Mouse (Mus musculus) spleen, adult 2 months (tissue): ENCODE data around the gene Rrm2.

Source experiments
- CTCF ChIP-seq: fragments of 200-500 bp; IDR thresholded peaks from 2 replicates; pipeline ENCODE4 v1.5.1; 2011; ENCODE audit warnings: mild to moderate bottlenecking, inconsistent platforms; ENCODE audit not compliant: insufficient read depth, insufficient read length, insufficient replicate concordance; ENCODE audit errors: extremely low read depth
- POLR2A ChIP-seq: fragments of 200-500 bp; IDR thresholded peaks from 2 replicates; pipeline ENCODE4 v1.6.1; 2011; ENCODE audit warnings: low read depth, low read length, inconsistent platforms

- TF ChIP-seq POLR2A (no peak), CTCF (no peak)
Observed at GRCm38 (mm10) chr12:24723434-24723833, 15.4 kb downstream of the Rrm2 start.
